Mouse (Mus musculus) liver, adult 2 months (tissue): Measurements from ENCODE around the gene Cfap45. TPM values are rescaled to one million over a fixed set of nuclear protein-coding genes. Genes with fewer than 3 reads are reported as not detected.

Experiments used
- DNase-seq: peaks from one replicate; pipeline ENCODE4 v3.0.0-alpha.2; 2011; ENCODE audit warnings: low read depth, low spot score; ENCODE audit errors: extremely low read depth
- H3K27ac ChIP-seq: fragments of 200-500 bp; replicated peaks from 2 replicates; pipeline ENCODE4 v1.5.1; 2012; ENCODE audit warnings: low read depth, mild to moderate bottlenecking, control low read depth, inconsistent platforms, low read length; ENCODE audit not compliant: insufficient read depth
- H3K27me3 ChIP-seq: fragments of 200-500 bp; 2 replicates; pipeline ENCODE4 v1.6.1; 2012; ENCODE audit warnings: mild to moderate bottlenecking, moderate library complexity, low read length, inconsistent platforms; ENCODE audit not compliant: control insufficient read depth, insufficient read depth
- H3K36me3 ChIP-seq: fragments of 200-500 bp; 2 replicates; pipeline ENCODE4 v1.6.1; 2012; ENCODE audit warnings: low read length, inconsistent platforms; ENCODE audit not compliant: control insufficient read depth, insufficient read depth
- H3K4me1 ChIP-seq: fragments of 200-500 bp; 2 replicates; pipeline ENCODE4 v1.6.1; 2011; ENCODE audit warnings: low read length; ENCODE audit not compliant: control insufficient read depth, insufficient read depth
- H3K4me3 ChIP-seq: fragments of 200-500 bp; 2 replicates; pipeline ENCODE4 v1.5.1; 2011; ENCODE audit warnings: low read depth, mild to moderate bottlenecking, control low read depth, low read length, moderate library complexity; ENCODE audit not compliant: insufficient read depth
- H3K79me2 ChIP-seq: fragments of 200-500 bp; 2 replicates; pipeline ENCODE4 v1.6.1; 2012; ENCODE audit warnings: inconsistent platforms, mild to moderate bottlenecking, low read length, moderate library complexity; ENCODE audit not compliant: control insufficient read depth, insufficient read depth
- H3K9ac ChIP-seq: fragments of 200-500 bp; 2 replicates; pipeline ENCODE4 v1.6.1; 2012; ENCODE audit warnings: low read depth, mild to moderate bottlenecking, control low read depth, inconsistent platforms, low read length
- CTCF ChIP-seq: fragments of 200-500 bp; IDR thresholded peaks from 2 replicates; pipeline ENCODE4 v1.5.1; 2011; ENCODE audit warnings: low read depth, low read length, control low read depth
- POLR2A ChIP-seq: fragments of 200-500 bp; IDR thresholded peaks from 2 replicates; pipeline ENCODE4 v1.6.1; 2011; ENCODE audit warnings: low read length, control low read depth; ENCODE audit not compliant: insufficient read depth; ENCODE audit errors: extremely low read depth
- WGBS: fragments of 180-500 bp; shearing (Covaris S2); methylation state at CpG from one replicate; pipeline ENCODE4 v1.1.7; 2018; 5-methylcytosine and 5-hydroxymethylcytosine counted together
- polyA plus RNA-seq: library from polyadenylated mRNA; depleted of rRNA; stranded (reverse); fragments of >200 nt; gene quantifications from 2 replicates; pipeline ENCODE4 v1.2.3, GENCODE M21; 2012
- total RNA-seq: library from RNA; depleted of rRNA; stranded (reverse); fragments of >200 nt; gene quantifications from 2 replicates; pipeline ENCODE4 v1.2.3, GENCODE M21; 2014

The Cfap45 gene
- total and polyA plus RNA-seq, 2 experiments = 0.09 TPM; not detected in 1

DNA sequence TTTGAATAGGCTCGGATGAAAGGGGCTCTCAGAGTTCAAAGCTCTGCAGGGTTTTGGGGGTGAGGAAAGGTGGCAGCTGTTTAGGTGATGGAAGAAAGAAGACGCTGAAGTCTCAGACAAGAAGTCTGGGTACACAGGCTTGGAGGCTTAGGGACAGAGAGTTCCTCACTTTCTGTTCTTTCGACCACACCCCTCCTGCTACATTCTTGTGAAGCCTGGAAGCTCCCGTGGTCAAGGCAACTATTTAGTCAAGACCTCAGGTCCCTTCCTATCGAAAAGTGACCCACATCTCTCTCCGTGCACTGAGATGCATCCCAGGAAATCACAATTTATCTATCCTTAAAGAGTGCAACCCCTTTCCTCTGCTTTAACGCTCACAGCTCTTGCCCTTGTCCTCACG is 29.1 kb downstream of the Cfap45 start:
- H3K9ac ChIP-seq = no peak overlapping the region

DNA sequence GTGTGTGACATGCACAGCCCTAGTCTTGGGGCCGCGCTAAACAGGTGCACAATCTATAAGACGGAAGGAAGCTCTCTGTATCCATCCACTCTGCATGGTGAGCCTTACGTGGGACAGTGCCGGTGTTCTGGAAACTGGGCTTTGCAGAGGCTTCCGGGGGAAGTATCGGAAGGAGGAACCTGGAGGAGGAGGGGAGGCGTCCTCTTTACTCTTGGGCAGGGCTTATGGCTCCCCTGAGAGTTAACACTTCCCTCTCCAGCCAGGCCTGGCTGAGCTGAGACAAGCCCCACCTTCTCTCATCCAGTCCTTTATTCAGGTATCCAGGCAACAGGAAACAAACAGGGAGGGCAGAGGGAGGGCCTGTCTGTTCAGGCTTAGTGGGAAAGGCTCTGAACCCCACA is 29.9 kb downstream of the Cfap45 start:
- no peaks in the 10 kb centered on the region for H3K4me1 ChIP-seq
- DNase-seq = peak; percentile 21

More for the DNA sequence above, 29.1 kb downstream of the Cfap45 start:
- Histone ChIP-seq H3K4me3 (peak overlapping the region; percentile 28; the same call in 1 of the 2 replicates), H3K79me2 (no peaks in the 10 kb centered on the region), H3K27ac (no peak overlapping the region), H3K4me1 (no peaks in the 10 kb centered on the region), H3K36me3 (no peaks in the 10 kb centered on the region), H3K27me3 (no peaks in the 10 kb centered on the region)
- TF ChIP-seq CTCF (no peak), POLR2A (no peak)
- 14% methylated on average over 8 of the region's 8 CpGs for WGBS
- no peak for DNase-seq

DNA sequence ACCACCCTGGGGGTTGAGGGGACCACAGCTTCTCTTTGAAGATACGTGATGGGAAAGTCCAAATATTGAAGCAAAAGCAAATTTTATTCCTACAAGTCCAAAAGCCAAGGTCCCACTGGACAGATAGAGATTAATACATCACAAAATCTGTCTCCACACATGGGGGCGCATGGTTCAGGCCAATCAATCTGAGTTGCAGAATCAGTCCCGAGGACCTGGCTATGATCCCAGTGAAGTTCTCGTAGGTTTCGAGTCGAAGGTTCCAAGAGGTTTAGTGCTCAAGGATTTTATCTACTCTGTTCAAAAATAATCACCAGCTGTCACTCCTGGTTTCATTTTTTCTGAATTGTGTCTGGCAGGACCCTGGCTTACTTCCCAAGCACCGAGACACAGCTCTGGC is 30.4 kb downstream of the Cfap45 start:
- no peaks in the 10 kb centered on the region for H3K27me3 ChIP-seq
- no peak overlapping the region for H3K9ac ChIP-seq
- 49% methylated on average over 7 of the region's 7 CpGs for WGBS
- no peak overlapping the region for H3K4me3 ChIP-seq
- TF ChIP-seq POLR2A = no peak
- TF ChIP-seq CTCF = no peak
- no peaks in the 10 kb centered on the region for H3K4me1 ChIP-seq
- no peaks in the 10 kb centered on the region for H3K36me3 ChIP-seq
- H3K79me2 ChIP-seq = no peaks in the 10 kb centered on the region
- H3K27ac ChIP-seq = no peak overlapping the region
- no peak for DNase-seq

More for the DNA sequence above, 29.9 kb downstream of the Cfap45 start:
- no peak for TF ChIP-seq POLR2A
- TF ChIP-seq CTCF = no peak
- H3K27ac ChIP-seq = no peak overlapping the region
- no peaks in the 10 kb centered on the region for H3K79me2 ChIP-seq
- no peaks in the 10 kb centered on the region for H3K36me3 ChIP-seq
- WGBS = 4% methylated on average over 8 of the region's 8 CpGs
- no peak overlapping the region for H3K9ac ChIP-seq
- peak overlapping the region; percentile 28; the same call in 1 of the 2 replicates for H3K4me3 ChIP-seq
- no peaks in the 10 kb centered on the region for H3K27me3 ChIP-seq

DNA sequence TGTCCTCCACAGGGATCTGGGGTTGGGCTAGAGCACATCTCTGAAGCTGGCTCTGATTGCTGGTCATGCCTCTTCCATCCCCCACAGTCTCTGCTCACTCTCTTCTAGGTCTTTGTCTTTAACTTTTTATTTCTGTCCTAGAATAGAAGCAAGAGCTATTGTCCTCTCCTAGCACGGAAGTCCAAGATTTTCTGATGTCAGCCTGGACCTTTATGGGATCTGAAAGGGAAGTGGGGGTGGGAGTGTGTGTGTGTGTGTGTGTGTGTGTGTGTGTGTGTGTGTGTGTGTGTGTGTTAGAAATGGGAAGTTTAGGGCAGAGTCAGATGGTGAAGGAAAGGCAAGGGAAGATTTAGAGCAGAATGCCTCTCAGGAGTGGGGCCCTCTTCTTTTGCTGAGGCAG is 32.0 kb downstream of the Cfap45 start:
- TF ChIP-seq POLR2A (no peak), CTCF (no peak)
- no peaks in the 10 kb centered on the region for H3K4me1 ChIP-seq
- whole genome bisulfite sequencing = 57% methylated on average over 1 of the region's 1 CpGs
- H3K27ac ChIP-seq = no peak overlapping the region
- no peaks in the 10 kb centered on the region for H3K27me3 ChIP-seq
- no peak for DNase-seq
- no peaks in the 10 kb centered on the region for H3K79me2 ChIP-seq
- H3K9ac ChIP-seq = no peak overlapping the region
- no peaks in the 10 kb centered on the region for H3K36me3 ChIP-seq
- no peak overlapping the region for H3K4me3 ChIP-seq

DNA sequence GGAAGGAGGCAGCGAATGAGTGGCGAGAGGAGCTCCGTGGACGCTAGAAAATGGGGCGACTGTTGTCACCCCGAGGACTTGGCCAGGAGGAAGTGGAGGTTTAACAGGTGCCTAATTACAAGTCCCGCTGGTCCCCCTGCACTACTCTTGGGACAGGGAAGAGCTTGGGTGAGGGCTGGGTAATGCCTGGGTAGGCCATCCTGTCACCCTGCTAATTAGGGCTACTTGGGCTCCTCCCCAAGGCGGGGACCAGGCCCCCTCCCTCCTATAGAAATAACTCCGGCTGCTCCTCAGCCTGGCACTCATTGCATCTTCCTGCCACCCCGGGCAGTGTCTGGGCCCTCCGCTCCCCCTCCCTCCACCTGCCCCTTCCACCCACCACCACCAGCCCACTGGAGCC is 35.0 kb downstream of the Cfap45 start, which contains the start of gene Vsig8:
TSS of gene Vsig8 (plus strand) at position 301 of the 400 bp plus-strand sequence.
- H3K27ac ChIP-seq = no peak within 1 kb of the TSS
- H3K36me3 ChIP-seq = no peaks in the 10 kb centered on the region
- H3K4me1 ChIP-seq = no peaks in the 10 kb centered on the region
- TF ChIP-seq CTCF (no peak), POLR2A (no peak)
- no peaks in the 10 kb centered on the region for H3K79me2 ChIP-seq
- H3K27me3 ChIP-seq = no peaks in the 10 kb centered on the region
- no peak within 1 kb of the TSS for H3K9ac ChIP-seq
- DNase-seq = no peak
- H3K4me3 ChIP-seq = no peak within 1 kb of the TSS
- 74% methylated on average over 11 of the region's 11 CpGs for WGBS

DNA sequence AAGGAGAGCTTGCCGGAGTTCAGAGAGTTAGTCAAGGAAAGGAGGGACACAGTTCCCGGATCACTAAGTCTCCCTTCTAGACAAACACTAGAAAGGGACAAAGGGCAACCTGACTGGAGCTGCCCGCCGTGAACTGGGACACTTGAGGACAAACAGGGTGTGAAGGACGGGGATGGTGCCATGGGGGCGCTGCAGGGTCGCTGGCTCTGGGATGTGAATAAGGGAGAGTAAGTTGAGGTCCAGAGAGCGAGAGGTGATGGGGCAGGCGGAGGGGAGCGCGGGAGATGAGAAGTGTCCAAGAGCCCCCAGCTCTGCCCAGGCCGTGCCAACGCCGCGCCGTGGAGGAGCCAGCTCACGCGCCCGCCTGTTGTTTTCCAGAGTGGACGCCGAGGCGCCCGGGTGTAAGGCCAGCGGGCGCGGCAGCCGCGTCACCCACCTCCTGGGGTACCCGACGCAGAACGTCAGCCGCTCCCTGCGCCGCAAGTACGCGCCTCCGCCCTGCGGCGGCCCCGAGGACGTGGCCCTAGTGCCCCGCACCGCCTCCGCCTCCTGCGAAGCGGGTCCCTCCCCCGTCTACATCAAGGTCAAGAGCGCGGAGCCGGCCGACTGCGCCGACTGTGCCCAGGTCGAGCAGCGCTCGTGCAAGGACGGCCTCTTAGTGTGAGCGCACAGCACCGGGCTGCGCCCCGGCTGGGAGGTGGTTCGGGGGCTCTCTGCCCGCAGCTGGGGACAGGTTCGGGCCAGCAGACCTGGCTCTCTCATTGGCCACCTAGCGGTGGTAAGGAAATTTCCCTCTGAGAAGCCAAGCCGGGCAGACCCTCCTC is 42.3 kb downstream of the Cfap45 start:
- H3K36me3 ChIP-seq = no peaks in the 10 kb centered on the region
- DNase-seq = peak; percentile 29
- WGBS = under 1% methylated on average over 59 of the region's 66 CpGs
- H3K27me3 ChIP-seq = peaks cover 5% of the 10 kb centered on the region; the same call in 1 of the 2 replicates
- H3K79me2 ChIP-seq = no peaks in the 10 kb centered on the region
- H3K9ac ChIP-seq = peak overlapping the region; percentile 68
- TF ChIP-seq CTCF = peak; percentile 65
- no peak for TF ChIP-seq POLR2A
- peak overlapping the region; percentile 60 for H3K4me3 ChIP-seq
- H3K4me1 ChIP-seq = peaks cover 3% of the 10 kb centered on the region; the same call in 1 of the 2 replicates
- no peak overlapping the region for H3K27ac ChIP-seq
